Mouse (Mus musculus): ENCODE results near the gene Fam71a. TPM values are rescaled to one million over a fixed set of nuclear protein-coding genes. Genes with fewer than 3 reads are reported as not detected.
"Not testable (repeated sequence)": the region's sequence is repeated elsewhere in the genome, so short reads cannot be mapped to it uniquely, and the experiment has no call there.

Fam71a gene
- total RNA-seq, 2 experiments from 2014 or later = not detected

DNA sequence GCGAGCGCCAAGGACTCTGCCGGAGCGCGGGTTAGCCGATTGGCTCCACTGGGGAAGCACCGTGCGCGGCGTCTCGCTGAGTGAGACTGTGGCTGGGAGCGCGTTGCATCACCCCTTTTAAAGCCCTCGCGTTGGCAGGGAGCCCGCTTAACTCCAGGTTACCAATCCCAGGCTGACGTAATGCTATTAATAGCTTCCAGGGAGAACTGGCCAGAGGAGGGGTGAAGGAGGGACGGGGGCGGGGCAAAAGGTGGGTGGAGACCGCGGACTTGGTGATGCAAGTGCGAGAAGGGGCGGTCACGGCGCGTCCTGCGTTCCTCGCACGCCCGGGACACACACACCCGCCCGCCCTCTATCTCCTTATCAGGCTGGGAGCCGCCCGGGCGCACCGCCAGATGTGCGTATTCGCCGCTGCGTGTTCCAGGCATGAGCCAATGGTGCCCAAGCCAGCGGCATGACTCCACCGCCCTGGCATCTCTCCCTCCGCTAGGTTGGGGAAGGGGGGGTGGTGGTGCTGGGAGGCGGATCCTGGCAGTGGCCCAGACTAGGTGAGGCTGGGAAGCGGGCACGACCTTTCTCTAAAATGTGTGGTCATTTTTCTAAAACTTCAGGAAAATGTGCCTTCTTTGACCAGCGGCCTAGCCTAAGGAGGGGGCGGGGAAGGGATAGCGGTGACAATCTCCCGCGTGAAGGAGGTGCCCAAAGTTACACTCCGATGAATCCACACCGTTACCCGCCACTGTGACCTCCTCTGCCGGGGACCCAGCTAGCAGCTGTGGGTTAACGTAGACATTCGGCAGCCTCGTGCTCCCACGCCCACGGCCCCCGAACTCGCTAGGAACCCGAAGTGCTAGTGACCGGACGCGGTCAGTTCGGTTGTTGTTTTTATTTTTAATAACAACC lies 18.8 kb upstream of the Fam71a start:
- intact Hi-C loops (cut with DNase I; ENCODE audit: low total_unique reads) = no loop called here
- DNase-seq = peak; percentile 98

DNA sequence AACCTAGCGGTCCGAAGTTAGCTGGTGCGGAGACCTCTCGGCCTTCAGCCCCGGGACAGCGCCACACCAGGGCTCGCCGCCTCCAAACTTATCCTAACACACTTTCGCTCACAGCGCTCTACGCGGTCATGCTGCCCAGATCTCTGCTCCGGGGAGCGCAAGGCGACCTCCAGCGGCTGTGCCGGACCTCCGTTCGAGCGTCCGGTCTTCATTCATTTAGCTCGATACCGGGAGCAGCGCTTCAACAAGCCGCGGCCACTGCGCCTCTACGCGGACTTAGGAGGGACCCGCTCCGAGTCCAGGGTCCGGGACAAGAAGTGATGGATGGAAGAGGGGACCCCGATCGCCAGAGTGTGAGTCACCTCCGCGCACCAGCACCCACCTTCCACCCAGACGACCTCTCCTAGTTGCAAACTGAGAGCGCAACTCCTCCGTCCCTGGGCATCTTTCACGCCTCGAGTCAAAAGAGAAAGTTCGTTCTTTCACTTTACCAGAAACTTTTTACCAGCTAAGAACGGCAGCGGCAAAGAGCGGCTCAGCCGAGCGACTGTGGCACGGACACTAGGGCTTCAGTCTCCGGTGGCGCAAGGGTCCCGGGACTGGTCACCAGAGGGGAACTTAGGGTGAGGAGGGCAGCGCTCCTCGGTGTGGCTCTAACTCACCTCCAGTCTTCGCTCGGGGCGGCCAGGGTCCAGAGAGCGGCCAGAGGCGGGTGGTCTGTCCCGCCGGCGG lies 18.0 kb upstream of the Fam71a start:
- intact Hi-C loops (cut with DNase I; ENCODE audit: low total_unique reads) = no loop called here

DNA sequence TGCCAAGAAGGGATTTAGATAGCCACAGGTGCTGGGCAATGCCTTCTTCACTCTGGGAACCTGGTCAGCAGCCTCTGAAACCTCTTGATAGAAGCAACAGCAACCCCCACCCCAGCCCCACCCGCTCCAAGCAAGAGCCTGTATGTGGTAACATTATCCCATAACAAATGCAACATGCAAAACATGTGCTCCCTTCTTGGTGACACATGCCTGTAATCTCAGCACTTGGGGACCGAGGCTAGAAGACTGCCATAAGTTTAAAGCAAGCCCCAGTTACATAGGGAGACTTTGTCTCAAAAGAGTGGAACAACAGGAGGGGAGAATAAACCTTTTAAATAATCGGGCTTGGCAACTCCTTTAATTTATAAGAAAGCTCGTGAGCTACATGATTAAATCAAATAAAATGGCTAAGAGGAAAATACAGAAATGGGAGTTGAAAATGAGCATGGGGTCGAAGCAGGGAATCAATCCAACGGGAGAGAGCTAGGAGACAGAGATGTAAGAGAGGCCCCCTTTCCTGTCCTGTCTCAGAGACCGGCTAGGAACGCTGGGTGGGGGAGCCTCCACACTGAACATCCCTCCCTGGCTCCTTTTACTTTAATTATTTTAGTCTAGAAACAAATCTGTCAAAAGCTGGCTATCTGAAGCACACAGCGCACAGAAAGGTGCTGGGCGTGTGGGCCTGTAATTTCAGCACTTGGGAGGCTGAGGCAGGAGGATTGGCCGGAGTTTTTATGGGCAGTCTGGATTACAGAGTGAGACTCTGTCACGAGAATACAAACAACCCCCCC lies 17.0 kb upstream of the Fam71a start:
- no peak for DNase-seq
- intact Hi-C loops (cut with DNase I; ENCODE audit: low total_unique reads) = no loop called here

More for the DNA sequence above, 18.0 kb upstream of the Fam71a start:
- DNase-seq = peak; percentile 72

DNA sequence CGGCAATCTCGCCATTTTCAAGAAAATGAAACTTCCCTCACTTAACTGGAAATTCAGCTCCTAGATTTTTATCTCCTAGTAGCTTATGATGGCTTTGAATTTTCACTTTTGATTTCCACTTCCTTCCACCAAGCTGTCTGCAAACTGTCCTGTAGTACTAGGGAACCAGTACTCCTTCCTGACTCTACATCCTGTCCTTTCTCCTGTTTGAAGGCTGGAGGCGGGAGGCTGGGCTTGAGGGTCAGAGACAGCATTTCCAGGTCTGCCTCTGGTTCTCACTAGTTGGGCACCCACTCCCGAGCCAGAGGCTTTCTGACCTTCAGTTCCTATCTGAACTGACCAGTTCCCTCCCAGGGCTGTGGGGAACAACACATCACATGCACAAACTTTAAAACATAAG lies 15.8 kb upstream of the Fam71a start:
- DNase-seq = no peak
- intact Hi-C loops (cut with DNase I; ENCODE audit: low total_unique reads) = no loop called here

DNA sequence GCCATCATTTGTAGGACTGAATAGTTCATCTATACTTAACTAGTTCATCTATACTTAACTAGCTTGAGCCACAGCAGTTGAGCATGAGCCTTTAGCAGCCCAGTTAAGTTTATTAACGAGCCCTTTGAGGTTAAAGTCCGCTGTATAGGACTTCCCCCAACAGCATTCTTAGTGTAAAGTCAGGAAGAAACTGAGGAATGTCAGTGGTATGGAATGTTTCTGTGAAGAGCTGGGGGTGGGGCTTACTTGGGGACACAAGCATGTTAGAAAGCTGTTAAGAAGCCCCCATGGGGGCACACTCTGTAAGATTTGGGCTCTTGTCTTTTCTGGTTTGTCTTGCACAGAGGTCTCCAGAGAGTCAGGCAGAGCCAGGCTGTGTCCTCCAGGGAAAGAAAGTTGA lies 15.2 kb upstream of the Fam71a start:
- intact Hi-C loops (cut with DNase I; ENCODE audit: low total_unique reads) = no loop called here
- no peak for DNase-seq

DNA sequence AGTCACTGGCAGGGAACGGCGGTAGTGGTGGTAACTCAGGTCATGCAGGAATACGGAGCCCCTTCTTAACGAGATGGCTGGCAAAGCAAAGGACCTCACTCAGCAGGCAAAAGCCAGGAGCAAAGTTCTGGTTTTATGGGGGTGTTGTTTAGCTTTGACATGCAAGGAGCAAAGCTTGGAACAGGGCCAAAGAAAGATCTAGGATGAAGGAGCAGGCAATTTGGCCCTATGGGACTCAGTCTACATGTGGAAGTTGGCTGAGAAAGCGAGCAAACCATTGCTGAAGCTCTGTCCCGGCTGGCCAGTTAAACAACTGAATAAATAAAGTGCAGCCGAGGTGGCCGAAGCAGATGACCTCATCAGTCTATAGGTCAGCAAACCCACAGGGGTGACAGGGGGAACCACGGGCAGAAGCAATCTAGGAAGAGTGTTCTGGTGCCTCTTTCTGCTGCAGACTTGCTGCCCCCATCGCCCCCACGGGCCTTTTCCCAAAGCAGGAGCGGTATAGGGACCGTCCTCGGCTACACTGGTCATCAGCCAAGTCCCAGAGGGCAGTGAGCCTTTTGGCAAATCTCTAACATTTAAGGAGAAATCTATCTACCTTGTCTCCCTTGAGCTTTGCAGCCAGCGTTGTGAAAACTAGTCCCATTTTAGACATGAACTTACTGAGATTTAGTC lies 14.0 kb upstream of the Fam71a start:
- intact Hi-C loops (cut with DNase I; ENCODE audit: low total_unique reads) = no loop called here
- no peak for DNase-seq

DNA sequence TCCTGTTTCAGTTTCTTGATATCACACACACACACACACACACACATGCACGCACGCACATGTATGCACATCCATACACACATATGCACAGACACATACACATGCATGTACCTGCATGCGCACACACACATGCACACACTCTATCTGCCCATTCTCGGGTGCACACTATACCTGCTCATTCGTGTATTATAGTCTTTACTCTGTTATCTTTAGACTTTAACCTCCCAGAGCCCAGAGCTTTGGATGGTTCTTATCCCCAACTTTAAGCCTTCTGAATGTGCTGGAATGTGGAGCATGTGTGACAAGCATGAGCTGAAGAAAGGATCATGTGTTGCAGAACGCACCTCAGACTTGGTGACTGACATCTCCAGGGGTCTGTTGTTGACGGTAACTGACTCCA lies 12.3 kb upstream of the Fam71a start:
- intact Hi-C loops (cut with DNase I; ENCODE audit: low total_unique reads) = no loop called here

DNA sequence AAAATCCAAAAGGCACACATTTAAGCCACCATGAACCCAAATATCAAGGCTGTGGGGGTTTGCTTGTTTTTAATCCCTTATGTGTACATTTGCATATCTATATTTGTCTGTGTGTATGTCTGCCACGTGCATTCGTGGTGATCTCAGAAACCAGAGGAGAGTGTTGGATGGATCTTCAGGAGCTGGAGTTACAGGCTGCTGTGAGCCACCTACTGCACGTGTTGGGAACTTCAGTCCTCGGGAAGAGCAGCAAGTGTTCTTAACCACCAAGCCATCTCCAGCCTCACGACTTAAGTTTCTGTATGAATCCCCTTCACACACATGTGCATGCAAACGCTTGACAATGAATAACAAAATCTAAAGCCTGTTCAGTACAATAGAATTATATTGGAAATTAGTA lies 7.9 kb upstream of the Fam71a start:
- intact Hi-C loops (cut with DNase I; ENCODE audit: low total_unique reads) = no loop called here
- no peak for DNase-seq

More for the DNA sequence above, 12.3 kb upstream of the Fam71a start:
- DNase-seq = no peak

DNA sequence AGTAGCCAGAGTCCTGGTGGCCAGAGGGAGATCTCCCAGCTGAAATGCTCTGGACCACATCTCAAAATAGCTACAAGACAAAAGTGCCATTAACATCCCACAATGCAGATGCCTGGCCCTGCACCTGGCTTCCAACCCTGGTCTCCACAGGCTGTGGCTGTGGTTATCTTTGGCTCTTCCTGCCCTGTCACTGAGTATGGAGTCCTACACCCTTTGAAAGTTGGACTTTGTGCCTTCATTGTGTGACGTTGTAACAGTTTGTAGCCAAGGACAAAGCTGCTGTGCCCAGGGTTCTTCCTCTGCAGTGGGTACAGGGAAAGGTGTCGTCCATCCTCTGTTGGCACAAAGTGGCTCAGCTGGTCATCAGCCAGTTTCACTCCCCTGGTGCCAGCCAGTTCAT lies 5.8 kb upstream of the Fam71a start:
- intact Hi-C loops (cut with DNase I; ENCODE audit: low total_unique reads) = no loop called here
- no peak for DNase-seq

DNA sequence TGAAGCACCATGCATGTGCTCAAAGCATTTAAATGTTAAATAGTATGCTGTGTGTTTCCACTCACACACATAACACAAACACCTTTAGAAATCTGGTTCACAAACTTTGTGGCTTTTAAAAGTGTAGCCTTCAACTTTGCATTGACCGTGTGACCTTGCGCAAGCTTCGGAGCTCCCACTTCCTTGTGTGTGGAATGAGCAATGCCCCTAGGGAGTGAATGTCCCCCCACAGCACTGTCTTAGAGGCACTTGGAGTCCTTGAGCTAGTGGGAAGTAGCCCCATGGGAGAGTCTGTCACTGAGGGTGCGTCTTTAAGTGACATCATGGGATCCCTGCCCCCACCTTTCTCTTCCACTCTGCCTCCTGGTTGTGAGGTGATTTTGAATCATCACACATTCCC lies 1.6 kb upstream of the Fam71a start:
- DNase-seq = no peak
- intact Hi-C loops (cut with DNase I; ENCODE audit: low total_unique reads) = no loop called here

DNA sequence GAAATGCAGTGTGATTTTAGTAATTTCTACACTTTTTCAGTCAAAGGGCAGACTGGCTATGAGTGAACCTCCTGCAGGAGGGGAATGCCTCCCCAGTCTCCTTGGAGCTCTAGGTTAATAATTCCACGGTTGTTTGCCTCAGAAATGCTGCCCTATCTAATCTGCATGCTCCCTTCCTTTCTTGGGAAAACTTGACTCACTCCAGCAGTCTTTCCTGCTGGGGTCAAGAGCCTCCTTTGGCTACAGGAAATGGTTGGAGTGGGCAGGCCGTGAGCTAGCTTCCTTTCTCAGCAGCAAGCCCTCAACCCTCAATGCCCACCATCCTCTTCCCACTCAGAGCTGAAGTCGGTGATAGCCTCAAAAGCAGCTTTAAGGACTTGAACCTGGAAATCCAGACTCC lies 10.3 kb downstream of the Fam71a start:
- intact Hi-C loops (cut with DNase I; ENCODE audit: low total_unique reads) = no loop called here
- no peak for DNase-seq

DNA sequence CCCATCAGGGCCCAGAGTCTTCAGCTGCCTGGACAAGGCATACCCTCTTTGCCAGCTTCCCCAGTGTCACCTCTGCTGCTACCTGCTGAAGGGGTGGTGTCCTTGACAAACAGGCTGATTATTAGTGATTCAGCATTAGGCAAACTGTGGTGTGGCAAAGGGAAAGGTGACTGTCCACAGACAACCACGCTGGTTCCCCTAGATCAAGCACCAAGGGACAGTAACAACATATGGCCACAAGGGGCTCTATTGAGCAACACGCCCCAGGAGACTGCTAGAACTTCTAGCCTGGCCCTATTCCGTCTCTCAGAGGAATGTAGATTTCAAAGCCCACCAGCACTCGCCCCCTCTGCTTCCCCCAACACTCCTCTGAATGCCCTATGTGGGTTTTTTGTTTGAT lies 11.6 kb downstream of the Fam71a start:
- peak; percentile 30 for DNase-seq

DNA sequence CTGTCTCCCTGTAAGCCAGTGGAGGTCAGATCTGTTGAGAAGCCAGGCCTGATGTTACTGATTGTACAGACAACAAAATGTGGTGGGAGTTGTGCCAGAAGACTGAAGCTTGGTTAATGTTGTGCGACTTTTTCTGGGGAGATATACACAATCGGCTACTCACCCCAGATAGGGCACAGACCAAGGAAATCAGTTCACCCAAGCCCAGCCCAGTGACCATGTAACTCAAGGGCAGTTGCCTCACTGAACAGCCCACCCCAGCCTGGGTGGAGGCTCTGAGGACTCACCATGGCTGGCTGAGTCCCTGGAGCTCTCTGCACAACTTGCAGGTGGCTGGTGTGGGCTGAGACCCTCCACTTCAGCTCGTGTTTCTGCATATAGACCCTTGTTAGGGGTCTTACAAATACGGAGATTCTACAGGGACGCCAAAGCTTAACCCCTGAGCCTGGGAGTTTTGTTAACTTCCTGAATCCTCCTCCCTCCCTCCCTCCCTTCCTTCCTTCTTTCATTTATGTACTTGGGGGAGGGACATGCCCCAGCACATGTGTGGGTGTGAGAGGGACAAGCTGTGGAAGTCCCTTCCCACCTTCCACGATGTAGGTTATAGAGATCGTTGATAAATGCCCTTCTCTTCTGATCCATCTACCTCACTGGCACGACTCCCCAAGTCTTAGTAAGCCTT lies 13.6 kb downstream of the Fam71a start:
- intact Hi-C loops (cut with DNase I; ENCODE audit: low total_unique reads) = no loop called here
- DNase-seq = no peak

More for the DNA sequence above, 11.6 kb downstream of the Fam71a start:
- intact Hi-C loops (cut with DNase I; ENCODE audit: low total_unique reads) = no loop called here

DNA sequence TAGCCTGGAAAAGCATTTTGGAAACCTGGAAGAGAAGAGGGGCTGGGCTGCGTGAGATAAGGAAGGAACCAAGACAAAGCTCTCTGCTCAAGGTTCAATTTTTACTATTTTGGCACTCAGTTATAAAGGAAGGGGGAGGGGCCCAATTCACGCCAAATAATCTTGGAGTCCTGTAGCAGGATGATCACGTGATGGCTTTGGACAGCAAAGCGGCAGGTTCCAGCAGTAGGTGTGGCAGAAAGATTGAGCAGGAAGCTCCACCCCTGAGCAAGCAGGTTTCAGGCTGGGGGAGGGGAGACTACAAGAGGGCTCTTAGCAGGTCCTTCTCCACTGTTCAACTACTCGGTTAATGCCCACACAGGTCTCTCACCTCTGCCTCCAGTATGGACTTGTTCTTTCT lies 15.1 kb downstream of the Fam71a start:
- intact Hi-C loops (cut with DNase I; ENCODE audit: low total_unique reads); DNase-seq: not testable (repeated sequence)

DNA sequence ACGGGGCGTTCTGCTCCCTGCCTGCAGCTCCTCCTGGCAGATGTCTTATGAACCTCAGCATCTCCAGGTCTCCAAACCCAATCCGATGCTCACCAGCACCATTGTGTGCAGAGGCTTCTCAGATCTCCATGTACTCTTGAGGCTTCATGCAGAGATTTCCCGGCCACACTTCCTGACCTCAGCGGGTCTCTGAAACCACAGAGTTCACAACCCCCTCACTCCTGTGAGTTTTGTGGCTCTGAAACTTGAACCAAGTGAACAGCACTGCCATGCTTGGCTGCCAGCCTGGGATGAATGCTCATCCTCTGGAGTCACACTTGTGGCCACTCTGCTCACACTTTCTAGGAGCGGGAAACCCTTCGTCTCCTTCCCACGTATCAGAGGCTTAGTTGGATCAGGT lies 23.6 kb downstream of the Fam71a start:
- no peak for DNase-seq
- intact Hi-C loops (cut with DNase I; ENCODE audit: low total_unique reads) = no loop called here

DNA sequence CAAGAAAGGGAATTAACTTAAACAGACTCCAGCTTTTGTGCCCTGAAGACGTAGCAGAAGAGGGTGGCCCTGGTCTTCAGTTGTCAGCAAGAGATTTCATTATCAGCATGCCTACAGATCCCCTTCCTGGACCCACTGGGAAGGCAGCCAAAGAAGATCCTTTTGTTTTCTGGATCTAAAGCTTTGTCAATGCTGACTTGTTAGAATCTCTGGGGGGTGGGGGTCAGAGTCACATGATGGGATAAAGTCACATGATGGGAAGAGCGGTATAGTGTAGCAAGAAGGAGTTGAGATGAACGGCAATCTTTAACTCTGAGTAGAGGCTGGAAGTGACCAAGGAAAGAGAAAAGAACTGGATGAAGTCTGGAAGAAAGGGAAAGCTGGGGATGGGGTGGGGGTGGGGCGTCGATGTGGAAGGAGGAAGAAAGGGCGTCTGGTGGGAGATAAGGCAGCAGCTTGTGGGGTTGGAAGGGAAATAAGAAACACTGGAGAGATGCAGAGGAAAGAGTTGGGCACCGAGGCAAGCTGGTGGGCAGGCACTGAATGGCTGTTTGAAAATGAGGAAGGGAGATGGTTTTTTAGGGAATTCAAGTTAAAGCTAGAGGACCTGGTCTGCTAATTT lies 25.6 kb downstream of the Fam71a start:
- no peak for DNase-seq
- intact Hi-C loops (cut with DNase I; ENCODE audit: low total_unique reads) = no loop called here

DNA sequence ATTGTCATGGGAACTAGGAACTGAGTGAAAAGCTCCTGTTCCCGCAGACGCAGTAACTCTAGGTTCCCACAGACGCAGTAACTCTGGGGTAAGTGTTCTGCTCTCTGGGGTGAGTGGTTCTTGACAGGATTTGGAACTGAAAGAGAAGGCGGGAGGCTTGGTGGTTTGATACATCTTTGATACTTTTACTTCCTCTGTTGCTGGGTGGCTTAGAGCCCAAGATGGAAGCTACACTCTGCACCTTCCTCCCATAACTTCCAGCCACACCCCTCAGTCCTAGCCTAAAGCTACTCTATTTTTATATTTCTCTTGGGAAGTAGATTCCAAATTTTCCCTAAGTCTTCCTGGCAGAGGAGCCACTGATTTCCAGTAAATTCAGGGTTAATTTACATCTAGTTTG lies 26.2 kb downstream of the Fam71a start:
- DNase-seq = no peak
- intact Hi-C loops (cut with DNase I; ENCODE audit: low total_unique reads) = no loop called here

DNA sequence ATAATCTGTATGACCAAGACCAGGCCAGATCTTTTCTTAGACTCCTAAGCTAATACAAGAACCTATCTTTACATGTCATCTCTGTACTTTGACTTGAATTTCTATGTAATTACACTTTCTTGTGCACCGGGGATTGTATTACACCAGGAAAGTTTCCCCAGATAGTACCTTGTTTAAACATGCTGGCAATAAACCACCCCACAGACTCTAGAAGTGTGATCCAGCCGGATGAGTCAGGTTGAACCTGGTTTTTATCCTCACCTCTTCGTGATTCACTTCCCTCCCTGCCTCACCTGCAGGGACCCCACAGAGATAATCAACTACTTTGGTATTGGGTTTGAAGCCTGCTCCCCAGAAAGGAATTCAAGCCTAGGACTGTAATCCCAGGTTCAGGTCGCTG lies 29.2 kb downstream of the Fam71a start:
- no peak for DNase-seq

DNA sequence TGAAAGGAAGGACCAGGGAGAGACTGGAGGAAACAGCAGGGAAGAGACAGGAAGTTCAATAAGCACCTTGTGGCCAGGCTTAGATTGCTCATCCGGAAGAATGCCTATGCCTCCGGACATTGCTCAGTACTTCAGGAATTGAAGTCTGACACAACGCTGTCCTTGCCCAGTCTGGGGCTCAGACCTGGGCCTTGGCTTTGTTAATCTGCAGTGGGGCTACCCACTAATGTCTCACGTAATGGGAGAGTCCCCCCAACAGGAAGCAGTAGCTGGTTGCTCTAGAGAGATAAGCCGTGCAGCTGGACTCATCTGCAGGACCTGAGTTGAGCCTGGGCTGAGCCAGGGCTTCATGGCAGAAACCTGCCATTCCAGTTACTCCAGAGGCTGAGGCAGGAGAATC lies 31.7 kb downstream of the Fam71a start:
- intact Hi-C loops (cut with DNase I; ENCODE audit: low total_unique reads) = no loop called here
- DNase-seq = no peak

More for the DNA sequence above, 29.2 kb downstream of the Fam71a start:
- intact Hi-C loops (cut with DNase I; ENCODE audit: low total_unique reads) = no loop called here
